Mouse (Mus musculus): Measurements from ENCODE around the gene Snx17. TPM values are rescaled to one million over a fixed set of nuclear protein-coding genes. Genes with fewer than 3 reads are reported as not detected.

Snx17 gene
- polyA plus RNA-seq, 1 experiment from 2014 or later, result 131 TPM

- no peak for ATAC-seq (ENCODE audit: insufficient read depth)
- Histone ChIP-seq H3K9ac (no peak overlapping the region), H3K27ac (ENCODE audit: low read depth) (no peak overlapping the region), H3K4me3 (ENCODE audit: low read depth, low read length) (no peak overlapping the region), H3K36me3 (ENCODE audit: insufficient read depth) (no peaks in the 10 kb centered on the region), H3K4me2 (peak overlapping the region; percentile 64; the same call in 1 of the 2 replicates), H3K9me3 (ENCODE audit: low read depth, low read length) (no peaks in the 10 kb centered on the region), H3K27me3 (ENCODE audit: insufficient read depth, low read length) (no peaks in the 10 kb centered on the region), H3K4me1 (ENCODE audit: insufficient read depth) (peaks cover 4% of the 10 kb centered on the region; the same call in 1 of the 2 replicates)
- 48% methylated on average over 6 of the region's 7 CpGs for WGBS
- DNase-seq, result no peak
- TF ChIP-seq CTCF (IDR thresholded peaks at IDR 0.05; ENCODE audit: low read depth), result no peak
Measured at GRCm38 (mm10) chr5:31218294-31218693, 25.3 kb downstream of the Snx17 start.

- Histone ChIP-seq H3K9ac (no peak overlapping the region), H3K4me2 (peak overlapping the region; percentile 64), H3K27ac (ENCODE audit: low read depth) (no peak overlapping the region), H3K9me3 (ENCODE audit: low read depth, low read length) (no peaks in the 10 kb centered on the region), H3K36me3 (ENCODE audit: insufficient read depth) (no peaks in the 10 kb centered on the region), H3K4me1 (ENCODE audit: insufficient read depth) (peaks cover 4% of the 10 kb centered on the region; the same call in 1 of the 2 replicates), H3K4me3 (ENCODE audit: low read depth, low read length) (peak overlapping the region; percentile 84), H3K27me3 (ENCODE audit: insufficient read depth, low read length) (no peaks in the 10 kb centered on the region)
- ATAC-seq (ENCODE audit: insufficient read depth), result no peak
- 2% methylated on average over 2 of the region's 2 CpGs for WGBS
- TF ChIP-seq CTCF (IDR thresholded peaks at IDR 0.05; ENCODE audit: low read depth), result peak; percentile 55
- peak; percentile 81 for DNase-seq
Measured at GRCm38 (mm10) chr5:31219070-31219469, 26.0 kb downstream of the Snx17 start.

GRCm38 (mm10) chr5:31219474-31219873 is 26.4 kb downstream of the Snx17 start:
- no peak for ATAC-seq (ENCODE audit: insufficient read depth)
- H3K27me3 ChIP-seq (ENCODE audit: insufficient read depth, low read length), result no peaks in the 10 kb centered on the region
- peak overlapping the region; percentile 86 for H3K27ac ChIP-seq (ENCODE audit: low read depth)
- peak overlapping the region; percentile 84 for H3K4me3 ChIP-seq (ENCODE audit: low read depth, low read length)
- H3K9me3 ChIP-seq (ENCODE audit: low read depth, low read length), result no peaks in the 10 kb centered on the region
- H3K9ac ChIP-seq, result peak overlapping the region; percentile 86
- DNase-seq, result no peak
- H3K36me3 ChIP-seq (ENCODE audit: insufficient read depth), result no peaks in the 10 kb centered on the region
- 2% methylated on average over 11 of the region's 11 CpGs for WGBS
- H3K4me2 ChIP-seq, result peak overlapping the region; percentile 64
- no peak for TF ChIP-seq CTCF (IDR thresholded peaks at IDR 0.05; ENCODE audit: low read depth)
- H3K4me1 ChIP-seq (ENCODE audit: insufficient read depth), result peaks cover 4% of the 10 kb centered on the region; the same call in 1 of the 2 replicates

GRCm38 (mm10) chr5:31219911-31220447 is 27.0 kb downstream of the Snx17 start:
- Histone ChIP-seq H3K27ac (ENCODE audit: low read depth) (peak overlapping the region; percentile 86), H3K36me3 (ENCODE audit: insufficient read depth) (no peaks in the 10 kb centered on the region), H3K9me3 (ENCODE audit: low read depth, low read length) (no peaks in the 10 kb centered on the region), H3K4me1 (ENCODE audit: insufficient read depth) (peaks cover 4% of the 10 kb centered on the region; the same call in 1 of the 2 replicates), H3K9ac (peak overlapping the region; percentile 86), H3K4me3 (ENCODE audit: low read depth, low read length) (peak overlapping the region; percentile 84), H3K27me3 (ENCODE audit: insufficient read depth, low read length) (no peaks in the 10 kb centered on the region), H3K4me2 (peak overlapping the region; percentile 64)
- DNase-seq (peak; percentile 50), ATAC-seq (ENCODE audit: insufficient read depth) (peak; percentile 68)
- under 1% methylated on average over 40 of the region's 40 CpGs for WGBS
- TF ChIP-seq CTCF (IDR thresholded peaks at IDR 0.05; ENCODE audit: low read depth), result no peak; the same call in 1 of the 2 replicates

GRCm38 (mm10) chr5:31220448-31221303 is 27.6 kb downstream of the Snx17 start, which contains the start of gene Ppm1g:
Gene Ppm1g, minus strand, starts transcription at chr5:31220687.
- WGBS, result under 1% methylated on average over 70 of the region's 70 CpGs
- TF ChIP-seq CTCF (IDR thresholded peaks at IDR 0.05; ENCODE audit: low read depth), result no peak
- H3K4me1 ChIP-seq (ENCODE audit: insufficient read depth), result peaks cover 4% of the 10 kb centered on the region; the same call in 1 of the 2 replicates

GRCm38 (mm10) chr5:31221304-31221945 is 28.4 kb downstream of the Snx17 start:
- peak overlapping the region; percentile 86 for H3K9ac ChIP-seq
- H3K4me2 ChIP-seq, result peak overlapping the region; percentile 64
- peak overlapping the region; percentile 94 for H3K27ac ChIP-seq (ENCODE audit: low read depth)
- H3K27me3 ChIP-seq (ENCODE audit: insufficient read depth, low read length), result no peaks in the 10 kb centered on the region
- H3K9me3 ChIP-seq (ENCODE audit: low read depth, low read length), result no peaks in the 10 kb centered on the region
- ATAC-seq (ENCODE audit: insufficient read depth) (no peak; the same call in 1 of the 2 replicates), DNase-seq (peak; percentile 86)
- peak overlapping the region; percentile 84 for H3K4me3 ChIP-seq (ENCODE audit: low read depth, low read length)
- no peaks in the 10 kb centered on the region for H3K36me3 ChIP-seq (ENCODE audit: insufficient read depth)
- WGBS, result 13% methylated on average over 11 of the region's 11 CpGs
- peaks cover 4% of the 10 kb centered on the region; the same call in 1 of the 2 replicates for H3K4me1 ChIP-seq (ENCODE audit: insufficient read depth)
- peak; percentile 59 for TF ChIP-seq CTCF (IDR thresholded peaks at IDR 0.05; ENCODE audit: low read depth)

More at GRCm38 (mm10) chr5:31220448-31221303, 27.6 kb downstream of the Snx17 start, which contains the start of gene Ppm1g:
- Histone ChIP-seq H3K27me3 (ENCODE audit: insufficient read depth, low read length) (no peaks in the 10 kb centered on the region), H3K9ac (peak within 1 kb of the TSS; percentile 86), H3K4me2 (peak within 1 kb of the TSS; percentile 64), H3K27ac (ENCODE audit: low read depth) (peak within 1 kb of the TSS; percentile 94), H3K4me3 (ENCODE audit: low read depth, low read length) (peak within 1 kb of the TSS; percentile 84), H3K36me3 (ENCODE audit: insufficient read depth) (no peaks in the 10 kb centered on the region), H3K9me3 (ENCODE audit: low read depth, low read length) (no peaks in the 10 kb centered on the region)
- peak; percentile 99 for DNase-seq
- peak; percentile 96 for ATAC-seq (ENCODE audit: insufficient read depth)

Measured in lung, embryonic 14.5 days (tissue).